19 mouse cellular contexts compared by ENCODE assay signal in the genomic region with DNA sequence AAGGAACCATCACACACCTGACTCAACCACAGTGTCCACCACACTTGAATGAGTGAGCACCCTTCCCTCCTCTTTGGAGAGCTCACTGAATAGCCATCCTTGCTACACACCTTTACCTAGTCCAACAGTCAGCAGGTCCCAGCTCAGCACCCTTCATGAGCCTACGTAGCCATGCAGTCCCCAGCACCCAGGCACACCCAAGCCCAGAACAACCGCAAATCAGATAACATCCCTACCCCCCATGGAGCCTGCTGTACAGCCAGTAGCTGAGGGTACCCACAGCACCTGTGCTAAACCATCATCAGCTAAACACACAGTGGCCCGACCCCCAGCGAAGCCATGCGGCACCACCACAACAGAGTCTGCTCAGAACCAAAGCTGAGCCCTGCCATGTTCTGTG. TPM values are rescaled to one million over a fixed set of nuclear protein-coding genes. Genes with fewer than 3 reads are reported as not detected.
DNase-seq lines count a peak whose midpoint lies in the region; ATAC-seq and TF ChIP-seq lines count a peak whose summit lies in the region.
"Had no signal": no experiment of that assay in that cellular context is flagged by ENCODE, and none has a peak within 500 bp of the region (broad histone marks: within the 10 kb centered on the region; RNA-seq: fewer than 3 reads in every experiment).

No protein-coding gene starts in this region.

- H3K4me1 ChIP-seq in heart, embryonic 15.5 days (replicated peaks), result peaks cover 20% of the 10 kb centered on the region
- H3K4me1 ChIP-seq in liver, embryonic 11.5 days (replicated peaks; ENCODE audit: control insufficient read depth, insufficient read depth, low read length), result peaks cover 39% of the 10 kb centered on the region
- peaks cover 42% of the 10 kb centered on the region; the same call in 1 of the 2 replicates for H3K4me1 ChIP-seq in small intestine, adult 2 months (ENCODE audit: control insufficient read depth, insufficient read depth, insufficient read length, low read length)
- H3K4me1 ChIP-seq: hindbrain, embryonic 15.5 days; neural tube, embryonic 13.5 days had no signal

- 88% methylated on average over 5 of the region's 5 CpGs for WGBS in heart, embryonic 15.5 days
- WGBS in liver, embryonic 11.5 days, result 80% methylated on average over 5 of the region's 5 CpGs
- 82% methylated on average over 5 of the region's 5 CpGs for WGBS in small intestine, adult 2 months

- no peak for TF ChIP-seq POLR2A in small intestine, adult 2 months (IDR thresholded peaks at IDR 0.05; ENCODE audit: low read depth, low read length)

- no peak overlapping the region for H3K4me3 ChIP-seq in heart, embryonic 15.5 days
- H3K4me3 ChIP-seq in liver, embryonic 11.5 days (ENCODE audit: low read depth, low read length), result no peak overlapping the region
- H3K4me3 ChIP-seq in small intestine, adult 2 months (ENCODE audit: low read depth, low read length), result no peak overlapping the region
- H3K4me3 ChIP-seq: erythroblast, embryonic 14.5 days; heart, embryonic 10.5 days; hindbrain, embryonic 15.5 days; kidney, embryonic 15.5 days; neural tube, embryonic 13.5 days had no signal

- peak overlapping the region; percentile 34; the same call in 1 of the 2 replicates for H3K27ac ChIP-seq in heart, embryonic 15.5 days
- peak overlapping the region; percentile 79; the same call in 1 of the 2 replicates for H3K27ac ChIP-seq in liver, embryonic 11.5 days (ENCODE audit: low read depth, low read length)
- H3K27ac ChIP-seq in small intestine, adult 2 months (ENCODE audit: insufficient read depth, low read depth, low read length), result peak overlapping the region; percentile 94
- H3K27ac ChIP-seq: hindbrain, embryonic 15.5 days; kidney, embryonic 15.5 days; neural tube, embryonic 13.5 days had no signal

- H3K4me2 ChIP-seq in heart, embryonic 15.5 days, result no peak overlapping the region
- peak overlapping the region; percentile 41 for H3K4me2 ChIP-seq in liver, embryonic 11.5 days
- H3K4me2 ChIP-seq: hindbrain, embryonic 15.5 days; kidney, embryonic 15.5 days; midbrain, embryonic 11.5 days; neural tube, embryonic 13.5 days had no signal

- no peak for DNase-seq in heart, postnatal 25 days (ENCODE audit: low spot score)
- no peak for DNase-seq in liver, embryonic 11.5 days (ENCODE audit: low spot score)
- DNase-seq in adrenal gland, adult 2 months, result no peak
- DNase-seq in urinary bladder, postnatal 36 days (ENCODE audit: low spot score in 2 of 2), result no peak
- DNase-seq in left cerebral cortex, postnatal 25 days (ENCODE audit: low spot score in 2 of 2), result no peak
- DNase-seq: lung, adult 18-20 months; right cerebral cortex, adult 18-20 months had no signal

- no peaks in the 10 kb centered on the region for H3K9me3 ChIP-seq in heart, embryonic 15.5 days (replicated peaks)
- H3K9me3 ChIP-seq in liver, embryonic 11.5 days (ENCODE audit: control insufficient read depth, low read length), result no peaks in the 10 kb centered on the region
- H3K9me3 ChIP-seq: heart, embryonic 10.5 days; hindbrain, embryonic 15.5 days; kidney, embryonic 15.5 days; neural tube, embryonic 13.5 days had no signal

- intact Hi-C loops in heart, postnatal 25 days (cut with DNase I), result no loop called here
- intact Hi-C loops in left cerebral cortex, postnatal 25 days (cut with DNase I), result no loop called here

- no peaks in the 10 kb centered on the region for H3K36me3 ChIP-seq in heart, embryonic 15.5 days
- no peaks in the 10 kb centered on the region for H3K36me3 ChIP-seq in liver, embryonic 11.5 days (ENCODE audit: control insufficient read depth, insufficient read depth, low read length)
- H3K36me3 ChIP-seq in small intestine, adult 2 months (ENCODE audit: control insufficient read depth, insufficient read depth, low read length), result no peaks in the 10 kb centered on the region
- H3K36me3 ChIP-seq: heart, embryonic 10.5 days; hindbrain, embryonic 15.5 days; kidney, embryonic 15.5 days; neural tube, embryonic 13.5 days had no signal

- no peak overlapping the region for H3K9ac ChIP-seq in heart, embryonic 15.5 days
- H3K9ac ChIP-seq in liver, embryonic 11.5 days (ENCODE audit: low read depth, low read length), result peak overlapping the region; percentile 56
- H3K9ac ChIP-seq: hindbrain, embryonic 15.5 days; kidney, embryonic 15.5 days; neural tube, embryonic 13.5 days had no signal

- H3K27me3 ChIP-seq in heart, embryonic 15.5 days, result no peaks in the 10 kb centered on the region
- H3K27me3 ChIP-seq in liver, embryonic 11.5 days (replicated peaks; ENCODE audit: control insufficient read depth, insufficient read depth, low read length), result no peaks in the 10 kb centered on the region
- H3K27me3 ChIP-seq in small intestine, adult 2 months (ENCODE audit: control insufficient read depth, insufficient read depth, low read length), result no peaks in the 10 kb centered on the region
- H3K27me3 ChIP-seq: hindbrain, embryonic 15.5 days; kidney, embryonic 15.5 days; neural tube, embryonic 13.5 days had no signal

- peak; percentile 33 for ATAC-seq in heart, embryonic 15.5 days (replicated peaks; ENCODE audit: insufficient number of reproducible peaks, insufficient read depth, low FRiP score, low read depth)
- ATAC-seq in CD4-positive, CD25-positive, alpha-beta regulatory T cell, adult 4 months, result peak; percentile 10
- ATAC-seq in liver, embryonic 11.5 days (replicated peaks; ENCODE audit: low FRiP score), result peak; percentile 85

- no peak for TF ChIP-seq CTCF in small intestine, adult 2 months (IDR thresholded peaks at IDR 0.05; ENCODE audit: extremely low read depth, insufficient read length, insufficient replicate concordance, low read depth, low read length)

RNA-seq across cellular contexts. Expression of a gene that starts 37.0 kb away (rescaled TPM):
- polyA plus RNA-seq in heart, embryonic 15.5 days (2015; fragmentation: Nextera tagmentation; extraction: Ambion mirVana), result 32.7 and 43.0 TPM in 2 replicates
- 10 to 100 TPM; 30.5 to 39.7 TPM for total RNA-seq in heart, postnatal 25 days (2021)
- 100 to 1,000 TPM in 1 of 2 experiments, 10 to 100 TPM in 1; 86.0 to 120 TPM for polyA plus RNA-seq in CD4-positive, CD25-positive, alpha-beta regulatory T cell, adult 4 months (2017; shearing (Covaris generic))
- 32.6 and 35.5 TPM in 2 replicates for polyA plus RNA-seq in liver, embryonic 11.5 days (2014; fragmentation: Nextera tagmentation; extraction: Ambion mirVana)
- 6.5 and 12.4 TPM in 2 replicates for polyA plus RNA-seq in small intestine, adult 2 months (2012; rRNA removed)
- total RNA-seq in adrenal gland, adult 2 months (2021), result 10 to 100 TPM; 66.1 to 71.3 TPM
- polyA plus RNA-seq in adrenal gland, adult 2 months (2012; rRNA removed), result 10.9 and 11.3 TPM in 2 replicates
- total RNA-seq in left cerebral cortex, postnatal 25 days (2021), result 10 to 100 TPM; 53.6 to 56.1 TPM

RNA-seq across cellular contexts. Expression of a gene that starts 42.1 kb away (rescaled TPM):
- 57.9 and 58.9 TPM in 2 replicates for polyA plus RNA-seq in heart, embryonic 15.5 days (2015; fragmentation: Nextera tagmentation; extraction: Ambion mirVana)
- total RNA-seq in heart, postnatal 25 days (2021), result 100 to 1,000 TPM in 1 of 2 experiments, 10 to 100 TPM in 1; 97.5 to 105 TPM
- 100 to 1,000 TPM; 131 to 143 TPM for polyA plus RNA-seq in CD4-positive, CD25-positive, alpha-beta regulatory T cell, adult 4 months (2017; shearing (Covaris generic))
- polyA plus RNA-seq in liver, embryonic 11.5 days (2014; fragmentation: Nextera tagmentation; extraction: Ambion mirVana), result 29.8 and 32.9 TPM in 2 replicates
- 16.8 and 51.2 TPM in 2 replicates for polyA plus RNA-seq in small intestine, adult 2 months (2012; rRNA removed)
- 100 to 1,000 TPM; 255 to 258 TPM for total RNA-seq in adrenal gland, adult 2 months (2021)
- 97.1 and 107 TPM in 2 replicates for polyA plus RNA-seq in adrenal gland, adult 2 months (2012; rRNA removed)
- total RNA-seq in left cerebral cortex, postnatal 25 days (2021), result 1 to 10 TPM; 9.1 to 9.7 TPM

RNA-seq across cellular contexts. Expression of a gene that starts 56.6 kb away (rescaled TPM):
- not detected in 2 replicates for polyA plus RNA-seq in heart, embryonic 15.5 days (2015; fragmentation: Nextera tagmentation; extraction: Ambion mirVana)
- not detected for total RNA-seq in heart, postnatal 25 days (2021)
- polyA plus RNA-seq in CD4-positive, CD25-positive, alpha-beta regulatory T cell, adult 4 months (2017; shearing (Covaris generic)), result not detected
- polyA plus RNA-seq in liver, embryonic 11.5 days (2014; fragmentation: Nextera tagmentation; extraction: Ambion mirVana), result not detected in 2 replicates
- polyA plus RNA-seq in small intestine, adult 2 months (2012; rRNA removed), result not detected in 2 replicates
- under 1 TPM in 1 of 2 experiments, not detected in 1; 0.69 TPM for total RNA-seq in adrenal gland, adult 2 months (2021)
- not detected in 2 replicates for polyA plus RNA-seq in adrenal gland, adult 2 months (2012; rRNA removed)
- total RNA-seq in left cerebral cortex, postnatal 25 days (2021), result not detected
- total RNA-seq: common myeloid progenitor, adult 5-6 weeks; gastrocnemius, adult 18-20 months; layer of hippocampus, postnatal 25 days had no signal
- polyA plus RNA-seq: erythroblast, embryonic 14.5 days; heart, embryonic 10.5 days; hindbrain, embryonic 15.5 days; kidney, embryonic 15.5 days; midbrain, embryonic 11.5 days; neural tube, embryonic 13.5 days had no signal

Comparison
In these comparisons a context has a peak if more than half of its experiments do, and no peak if none do; other contexts are left out.
1. ATAC-seq: peak in every context shown above with its lines; median percentile 85 in liver, embryonic 11.5 days; 33 in heart, embryonic 15.5 days; 10 in CD4-positive, CD25-positive, alpha-beta regulatory T cell, adult 4 months.
2. H3K27ac ChIP-seq: peak in every context shown above with its lines; median percentile 94 in small intestine, adult 2 months; 79 in liver, embryonic 11.5 days; 34 in heart, embryonic 15.5 days.